Mouse (Mus musculus): ENCODE results near the gene Epb41l2.

- TF ChIP-seq CTCF (IDR thresholded peaks at IDR 0.05; ENCODE audit: extremely low read depth, insufficient read depth, low read length): no peak
- no peak for TF ChIP-seq POLR2A (IDR thresholded peaks at IDR 0.05; ENCODE audit: extremely low read depth, insufficient read depth, low read length)
Measured at GRCm38 (mm10) chr10:25327511-25327910, 32.1 kb upstream of the Epb41l2 start.
